In genomic region chr6:17991625-17992024, GRCm38 (mm10) we compare ENCODE assay signal across 15 mouse cellular contexts. TPM values are rescaled to one million over a fixed set of nuclear protein-coding genes. Genes with fewer than 3 reads are reported as not detected.
DNase-seq lines count a peak whose midpoint lies in the region; ATAC-seq and TF ChIP-seq lines count a peak whose summit lies in the region.
"Had no signal": no experiment of that assay in that cellular context is flagged by ENCODE, and none has a peak within 500 bp of the region (broad histone marks: within the 10 kb centered on the region; RNA-seq: fewer than 3 reads in every experiment).

No protein-coding gene starts in this region.

- H3K4me1 ChIP-seq in lung, adult 2 months (ENCODE audit: control insufficient read depth, insufficient read depth, low read length), result no peaks in the 10 kb centered on the region
- H3K4me1 ChIP-seq in liver, embryonic 16.5 days (ENCODE audit: control insufficient read depth, low read depth, low read length), result no peaks in the 10 kb centered on the region
- no peaks in the 10 kb centered on the region for H3K4me1 ChIP-seq in midbrain, embryonic 11.5 days (ENCODE audit: control insufficient read depth, insufficient read depth, low read length)
- H3K4me1 ChIP-seq: limb, embryonic 10.5 days; neural tube, embryonic 15.5 days had no signal

- TF ChIP-seq CTCF in gastrocnemius, adult 2 months (IDR thresholded peaks at IDR 0.05), result no peak
- TF ChIP-seq CTCF in lung, adult 2 months (IDR thresholded peaks at IDR 0.05; ENCODE audit: insufficient read depth, low read length), result no peak

- ATAC-seq in liver, embryonic 16.5 days (ENCODE audit: low read depth), result peak; percentile 39
- ATAC-seq in midbrain, embryonic 11.5 days (ENCODE audit: low FRiP score), result no peak
- ATAC-seq: forebrain, embryonic 16.5 days had no signal

- no peak overlapping the region for H3K4me3 ChIP-seq in gastrocnemius, adult 2 months
- H3K4me3 ChIP-seq in lung, adult 2 months (replicated peaks; ENCODE audit: extremely low read depth, low read depth, low read length), result no peak overlapping the region
- no peak overlapping the region for H3K4me3 ChIP-seq in liver, embryonic 16.5 days (ENCODE audit: low read depth, low read length)
- H3K4me3 ChIP-seq in midbrain, embryonic 11.5 days (ENCODE audit: low read depth, low read length), result no peak overlapping the region
- H3K4me3 ChIP-seq: limb, embryonic 10.5 days; neural tube, embryonic 15.5 days had no signal

- H3K9ac ChIP-seq in liver, embryonic 16.5 days (ENCODE audit: low read depth, low read length), result no peak overlapping the region
- no peak overlapping the region for H3K9ac ChIP-seq in midbrain, embryonic 11.5 days (ENCODE audit: low read length)
- H3K9ac ChIP-seq: neural tube, embryonic 15.5 days had no signal

- no peaks in the 10 kb centered on the region for H3K27me3 ChIP-seq in liver, embryonic 16.5 days (ENCODE audit: control insufficient read depth, insufficient read depth, low read depth, low read length)
- no peaks in the 10 kb centered on the region for H3K27me3 ChIP-seq in midbrain, embryonic 11.5 days (ENCODE audit: control insufficient read depth, insufficient read depth, low read length)
- H3K27me3 ChIP-seq: neural tube, embryonic 15.5 days had no signal

- intact Hi-C loops in gastrocnemius, adult 2 months (cut with DNase I), result no loop called here
- intact Hi-C loops in gastrocnemius, postnatal 36 days (cut with DNase I), result no loop called here

- peak; percentile 34 for DNase-seq in gastrocnemius, adult 2 months
- DNase-seq in gastrocnemius, postnatal 36 days, result no peak
- DNase-seq in lung, adult 18-20 months, result peak; percentile 26 to 55
- no peak for DNase-seq in lung, adult 2 months
- peak; percentile 55 for DNase-seq in lung, postnatal 36 days
- no peak for DNase-seq in heart, adult 11 months
- no peak for DNase-seq in midbrain, embryonic 11.5 days (ENCODE audit: low spot score, missing footprints)
- DNase-seq: heart, postnatal 4 days; thymus, adult 18-20 months had no signal

- no peak for TF ChIP-seq POLR2A in lung, adult 2 months (IDR thresholded peaks at IDR 0.05; ENCODE audit: borderline replicate concordance, extremely low read depth, low read depth, low read length)

- H3K27ac ChIP-seq in gastrocnemius, adult 2 months, result no peak overlapping the region
- no peak overlapping the region for H3K27ac ChIP-seq in liver, embryonic 16.5 days (ENCODE audit: low read length)
- H3K27ac ChIP-seq in midbrain, embryonic 11.5 days (ENCODE audit: low read depth, low read length), result no peak overlapping the region
- H3K27ac ChIP-seq: limb, embryonic 10.5 days; neural tube, embryonic 15.5 days had no signal

- no peaks in the 10 kb centered on the region for H3K36me3 ChIP-seq in liver, embryonic 16.5 days (ENCODE audit: control insufficient read depth, insufficient read depth)
- H3K36me3 ChIP-seq in midbrain, embryonic 11.5 days (ENCODE audit: control insufficient read depth, insufficient read depth, low read length), result no peaks in the 10 kb centered on the region
- H3K36me3 ChIP-seq: limb, embryonic 10.5 days; neural tube, embryonic 15.5 days had no signal

- no peak overlapping the region for H3K4me2 ChIP-seq in liver, embryonic 16.5 days (ENCODE audit: low read depth, low read length)
- H3K4me2 ChIP-seq in midbrain, embryonic 11.5 days, result no peak overlapping the region
- H3K4me2 ChIP-seq: neural tube, embryonic 15.5 days had no signal

- 38% methylated on average over 7 of the region's 7 CpGs for WGBS in lung, adult 2 months
- WGBS in liver, embryonic 16.5 days (ENCODE audit: insufficient replicate concordance), result 34% methylated on average over 7 of the region's 7 CpGs
- WGBS in midbrain, embryonic 11.5 days, result 76% methylated on average over 7 of the region's 7 CpGs

- H3K9me3 ChIP-seq in liver, embryonic 16.5 days (replicated peaks; ENCODE audit: control insufficient read depth, low read length), result no peaks in the 10 kb centered on the region
- no peaks in the 10 kb centered on the region for H3K9me3 ChIP-seq in midbrain, embryonic 11.5 days (ENCODE audit: control insufficient read depth, low read length)
- H3K9me3 ChIP-seq: limb, embryonic 10.5 days; neural tube, embryonic 15.5 days had no signal

RNA-seq across cellular contexts. Expression of gene Wnt2, which starts 38.8 kb away (rescaled TPM):
- under 1 TPM; 0.31 to 0.59 TPM for total RNA-seq in gastrocnemius, adult 2 months (2021)
- under 1 TPM; 0.10 to 0.22 TPM for total RNA-seq in gastrocnemius, postnatal 36 days (2021)
- 14.8 and 15.0 TPM in 2 replicates for polyA plus RNA-seq in lung, adult 2 months (2012; rRNA removed)
- 2.1 and 2.3 TPM in 2 replicates for polyA plus RNA-seq in liver, embryonic 16.5 days (2015; fragmentation: Nextera tagmentation; extraction: Ambion mirVana)
- polyA plus RNA-seq in midbrain, embryonic 11.5 days (2014; fragmentation: Nextera tagmentation; extraction: Ambion mirVana), result 0.41 TPM in 2 replicates
- total RNA-seq: megakaryocyte progenitor cell, adult 5-6 weeks; monocyte, adult 5-6 weeks had no signal

Comparison
In these comparisons a context has a peak if more than half of its experiments do, and no peak if none do; other contexts are left out.
1. DNase-seq: peak in gastrocnemius, adult 2 months (single experiment), lung, adult 18-20 months (2 of 2) and lung, postnatal 36 days (single experiment); none in gastrocnemius, postnatal 36 days (0 of 2), lung, adult 2 months (single experiment), heart, adult 11 months (single experiment) and midbrain, embryonic 11.5 days (single experiment).